Mouse (Mus musculus) heart, embryonic 11.5 days (tissue): ENCODE data around the gene Slirp. TPM values are rescaled to one million over a fixed set of nuclear protein-coding genes. Genes with fewer than 3 reads are reported as not detected.

Source experiments
- ATAC-seq: fragments of 200-750 bp; cut with Nextera tagmentation; replicated peaks from 2 replicates; pipeline ENCODE4 v1.8.0; 2017; ENCODE audit warnings: moderate library complexity; ENCODE audit not compliant: insufficient number of reproducible peaks, low FRiP score, low TSS enrichment
- H3K27ac ChIP-seq: fragments of 300-500 bp; sonication (generic); 2 replicates; pipeline ENCODE4 v1.5.1; 2014; ENCODE audit warnings: mild to moderate bottlenecking, low read depth, low read length
- H3K27me3 ChIP-seq: fragments of 300-500 bp; sonication (generic); 2 replicates; pipeline ENCODE4 v1.6.1; 2014; ENCODE audit warnings: mild to moderate bottlenecking, low read length, mixed read lengths; ENCODE audit not compliant: control insufficient read depth, insufficient read depth
- H3K36me3 ChIP-seq: fragments of 300-500 bp; sonication (generic); 2 replicates; pipeline ENCODE4 v1.6.1; 2014; ENCODE audit warnings: mild to moderate bottlenecking, low read length, moderate library complexity, mixed read lengths; ENCODE audit not compliant: control insufficient read depth, insufficient read depth
- H3K4me1 ChIP-seq: fragments of 300-500 bp; sonication (generic); 2 replicates; pipeline ENCODE4 v1.6.1; 2014; ENCODE audit warnings: low read length; ENCODE audit not compliant: control insufficient read depth, insufficient read depth
- H3K4me2 ChIP-seq: fragments of 300-500 bp; sonication (generic); 2 replicates; pipeline ENCODE4 v1.6.1; 2014; ENCODE audit warnings: mild to moderate bottlenecking, moderate library complexity
- H3K4me3 ChIP-seq: fragments of 300-500 bp; sonication (generic); 2 replicates; pipeline ENCODE4 v1.5.1; 2014; ENCODE audit warnings: low read depth, low read length
- H3K9ac ChIP-seq: fragments of 300-500 bp; sonication (generic); 2 replicates; pipeline ENCODE4 v1.6.1; 2014; ENCODE audit warnings: mild to moderate bottlenecking, low read depth, low read length, moderate library complexity
- H3K9me3 ChIP-seq: fragments of 300-500 bp; sonication (generic); replicated peaks from 2 replicates; pipeline ENCODE4 v1.6.1; 2016; ENCODE audit warnings: low read length; ENCODE audit not compliant: control insufficient read depth
- WGBS: fragments of 180-500 bp; shearing (Covaris S2); extraction: QIAGEN DNeasy Blood & Tissue Kit; methylation state at CpG from one replicate; pipeline ENCODE4 v1.1.7; 2014; ENCODE audit not compliant: insufficient replicate concordance; 5-methylcytosine and 5-hydroxymethylcytosine counted together
- polyA plus RNA-seq: library from polyadenylated mRNA; unstranded; fragments of >200 nt; fragmentation: Nextera tagmentation; extraction: Ambion mirVana; gene quantifications from 2 replicates; pipeline ENCODE4 v1.2.1, GENCODE M21; 2014

Gene Slirp
- polyA plus RNA-seq, 1 experiment from 2014 or later = 291 TPM

DNA sequence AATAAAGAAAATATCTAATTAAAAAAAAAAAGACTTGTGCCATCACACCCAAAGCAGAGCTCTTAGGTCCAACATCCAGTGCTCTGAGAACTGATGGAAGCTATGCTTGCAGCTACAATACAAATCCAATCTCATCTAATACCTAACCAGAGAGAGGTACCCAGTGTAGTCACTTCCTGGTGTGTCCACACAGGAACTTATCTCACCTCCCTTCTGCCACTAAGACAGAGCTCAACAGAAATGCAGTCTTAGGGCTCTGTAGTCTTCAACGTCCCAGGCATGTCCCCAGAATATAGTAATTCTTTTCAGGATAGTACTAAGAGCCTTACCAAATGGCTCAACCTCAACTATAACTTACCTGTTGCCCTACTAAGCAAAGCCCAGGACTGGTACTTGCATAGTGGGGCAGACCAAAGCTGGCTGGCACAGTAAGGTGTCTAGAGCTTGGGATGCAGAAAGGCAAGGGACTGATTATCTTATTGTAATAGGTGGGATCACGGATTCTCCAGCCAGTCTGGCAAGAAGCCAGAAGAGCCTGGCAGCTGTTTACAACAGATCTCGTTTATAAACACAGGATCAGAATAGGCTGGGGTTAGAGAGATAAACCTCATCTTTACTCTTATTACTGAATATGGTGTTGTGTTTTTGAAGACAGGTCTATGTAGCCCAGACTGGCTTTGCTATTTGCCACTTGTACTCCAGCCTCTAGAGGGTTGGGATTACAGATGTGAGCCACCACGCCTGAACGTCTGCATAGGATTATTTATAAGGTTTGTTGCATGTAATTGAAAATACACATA is 21.8 kb upstream of the Slirp start:
- Histone ChIP-seq H3K4me2 (no peak overlapping the region), H3K27ac (no peak overlapping the region), H3K4me3 (no peak overlapping the region), H3K4me1 (0 out of 2 replicates have a peak, but pooled peaks cover 2% of the 10 kb centered on the region), H3K27me3 (no peaks in the 10 kb centered on the region), H3K9ac (no peak overlapping the region), H3K9me3 (no peaks in the 10 kb centered on the region), H3K36me3 (peaks cover 4% of the 10 kb centered on the region; the same call in 1 of the 2 replicates)
- no peak for ATAC-seq
- 71% methylated on average over 5 of the region's 5 CpGs for WGBS

DNA sequence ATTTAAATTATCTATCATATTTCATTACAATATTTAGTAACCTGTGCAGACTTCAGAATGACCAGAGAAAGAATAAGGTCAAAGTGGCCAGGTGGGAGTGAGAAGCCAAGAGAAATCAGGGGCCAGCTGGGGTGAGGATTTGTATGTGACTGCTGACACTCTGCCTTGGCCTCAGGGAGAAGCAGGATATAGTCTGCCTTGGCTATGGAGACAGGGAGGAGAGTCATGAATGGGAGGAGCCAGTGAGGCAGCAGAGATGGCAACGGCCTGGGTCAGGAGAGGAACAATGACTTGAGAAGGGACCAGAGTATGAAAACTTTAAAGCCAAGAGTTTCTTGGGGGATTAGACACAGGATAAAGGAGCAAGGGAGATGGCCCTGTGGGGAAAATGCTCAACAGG is 20.0 kb upstream of the Slirp start:
- Histone ChIP-seq H3K4me3 (no peak overlapping the region), H3K4me1 (0 out of 2 replicates have a peak, but pooled peaks cover 2% of the 10 kb centered on the region), H3K9me3 (no peaks in the 10 kb centered on the region), H3K27ac (no peak overlapping the region), H3K9ac (no peak overlapping the region), H3K27me3 (no peaks in the 10 kb centered on the region), H3K4me2 (no peak overlapping the region), H3K36me3 (peaks cover 19% of the 10 kb centered on the region)
- 52% methylated on average over 1 of the region's 1 CpGs for WGBS
- ATAC-seq = no peak

DNA sequence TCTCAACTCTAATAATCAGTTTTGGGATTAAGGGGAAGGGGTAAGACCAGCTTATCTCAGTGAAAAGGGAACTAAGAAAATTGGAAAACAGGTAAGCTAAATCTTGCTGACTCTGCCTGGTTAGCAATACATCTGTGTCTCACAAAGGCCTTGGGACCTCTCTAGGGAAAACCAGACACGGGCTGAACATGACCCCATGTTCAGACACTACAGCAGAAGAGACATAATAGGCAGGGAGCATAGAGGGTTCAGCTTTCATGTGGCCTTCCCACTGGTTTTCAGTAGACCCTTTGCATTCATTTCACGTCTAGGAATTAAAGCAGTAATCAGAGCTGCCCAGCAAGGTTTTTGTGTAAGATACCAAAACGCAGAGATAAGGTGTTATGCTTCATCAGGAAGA is 19.2 kb upstream of the Slirp start:
- WGBS = 40% methylated on average over 3 of the region's 3 CpGs
- no peak for ATAC-seq
- 0 out of 2 replicates have a peak, but pooled peaks cover 2% of the 10 kb centered on the region for H3K4me1 ChIP-seq
- no peaks in the 10 kb centered on the region for H3K27me3 ChIP-seq
- no peak overlapping the region for H3K4me2 ChIP-seq
- H3K4me3 ChIP-seq = no peak overlapping the region
- no peaks in the 10 kb centered on the region for H3K9me3 ChIP-seq
- peaks cover 27% of the 10 kb centered on the region for H3K36me3 ChIP-seq
- no peak overlapping the region for H3K27ac ChIP-seq
- H3K9ac ChIP-seq = no peak overlapping the region

DNA sequence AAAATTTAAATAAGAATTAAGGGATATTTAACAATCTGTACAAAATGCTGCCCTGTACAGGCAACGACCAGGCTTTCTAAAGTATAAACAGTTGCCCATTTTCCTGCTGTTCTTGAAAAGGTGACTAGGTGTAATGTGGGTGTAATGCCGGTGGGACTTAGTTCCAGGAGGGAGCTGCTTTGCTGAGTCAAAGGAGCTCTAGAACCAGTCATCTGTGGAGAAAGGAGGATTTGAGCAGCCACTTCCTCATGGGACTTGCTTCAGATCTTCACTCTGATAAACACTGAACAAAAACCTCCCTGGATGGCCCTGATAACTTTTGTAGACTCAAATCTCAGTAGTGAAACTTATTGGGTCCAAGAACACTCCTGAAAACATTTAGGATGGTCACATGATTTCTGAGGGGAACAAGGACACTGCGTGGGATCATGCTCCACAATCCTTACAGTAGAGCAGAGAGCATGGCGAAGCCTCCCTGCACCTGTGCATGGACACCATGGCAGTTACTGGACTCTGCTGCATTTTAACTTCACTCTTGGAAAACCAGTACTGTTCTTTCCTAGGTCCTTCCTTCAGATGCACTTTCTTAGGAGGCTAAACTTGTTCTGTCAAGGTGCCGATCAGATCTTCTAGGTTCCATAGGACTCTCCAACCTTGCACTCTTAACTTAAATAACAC is 17.2 kb upstream of the Slirp start:
- H3K36me3 ChIP-seq = peaks cover 41% of the 10 kb centered on the region

DNA sequence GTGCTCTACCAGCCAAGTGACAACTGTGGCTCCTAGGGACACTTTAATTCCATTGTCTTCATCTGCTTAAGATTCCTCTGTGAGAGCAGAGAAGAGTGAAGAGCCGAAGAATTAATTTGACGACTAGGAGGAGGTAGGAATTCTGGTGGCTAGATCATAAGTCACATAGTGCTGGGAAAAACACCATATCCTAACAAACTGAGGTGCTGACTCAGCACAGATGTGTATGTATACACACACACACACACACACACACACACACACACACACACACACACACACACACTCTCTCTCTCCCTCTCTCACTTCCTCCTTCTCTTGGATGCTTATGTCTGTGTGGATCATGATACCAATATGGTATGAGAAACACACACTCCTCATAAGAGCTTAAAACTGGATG is 15.4 kb upstream of the Slirp start:
- Histone ChIP-seq H3K27ac (no peak overlapping the region), H3K36me3 (peaks cover 54% of the 10 kb centered on the region), H3K9me3 (no peaks in the 10 kb centered on the region), H3K4me3 (no peak overlapping the region), H3K4me1 (no peaks in the 10 kb centered on the region), H3K27me3 (no peaks in the 10 kb centered on the region), H3K4me2 (no peak overlapping the region), H3K9ac (no peak overlapping the region)
- WGBS = 91% methylated on average over 2 of the region's 2 CpGs
- no peak for ATAC-seq

More for the DNA sequence above, 17.2 kb upstream of the Slirp start:
- H3K4me2 ChIP-seq = no peak overlapping the region
- H3K9me3 ChIP-seq = no peaks in the 10 kb centered on the region
- no peaks in the 10 kb centered on the region for H3K4me1 ChIP-seq
- WGBS = 91% methylated on average over 5 of the region's 5 CpGs
- H3K27me3 ChIP-seq = no peaks in the 10 kb centered on the region
- ATAC-seq = no peak
- no peak overlapping the region for H3K9ac ChIP-seq
- H3K4me3 ChIP-seq = no peak overlapping the region
- H3K27ac ChIP-seq = no peak overlapping the region

DNA sequence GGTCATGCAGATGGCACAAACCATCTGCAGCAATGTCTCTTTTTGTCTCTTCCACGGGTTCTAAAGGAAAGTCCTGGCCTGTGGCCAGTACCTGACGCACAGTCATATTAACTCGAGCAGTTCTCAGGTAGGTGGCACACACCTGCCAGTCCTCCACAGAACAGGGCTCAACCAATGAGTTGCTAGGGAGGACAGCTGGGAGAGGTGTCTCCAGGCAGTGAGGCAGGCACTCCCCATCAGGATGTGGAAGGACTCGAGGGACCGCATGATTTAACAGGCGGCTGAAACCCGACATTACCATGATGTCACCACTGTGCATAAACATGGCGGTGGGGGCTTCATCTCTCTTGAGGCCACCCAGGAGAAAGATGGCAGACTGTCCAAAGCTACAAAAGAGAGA is 14.8 kb upstream of the Slirp start:
- Histone ChIP-seq H3K27me3 (no peaks in the 10 kb centered on the region), H3K9me3 (no peaks in the 10 kb centered on the region), H3K27ac (no peak overlapping the region), H3K4me1 (no peaks in the 10 kb centered on the region), H3K4me3 (no peak overlapping the region), H3K9ac (no peak overlapping the region), H3K4me2 (no peak overlapping the region), H3K36me3 (peaks cover 55% of the 10 kb centered on the region)
- 87% methylated on average over 8 of the region's 8 CpGs for WGBS
- ATAC-seq = no peak

DNA sequence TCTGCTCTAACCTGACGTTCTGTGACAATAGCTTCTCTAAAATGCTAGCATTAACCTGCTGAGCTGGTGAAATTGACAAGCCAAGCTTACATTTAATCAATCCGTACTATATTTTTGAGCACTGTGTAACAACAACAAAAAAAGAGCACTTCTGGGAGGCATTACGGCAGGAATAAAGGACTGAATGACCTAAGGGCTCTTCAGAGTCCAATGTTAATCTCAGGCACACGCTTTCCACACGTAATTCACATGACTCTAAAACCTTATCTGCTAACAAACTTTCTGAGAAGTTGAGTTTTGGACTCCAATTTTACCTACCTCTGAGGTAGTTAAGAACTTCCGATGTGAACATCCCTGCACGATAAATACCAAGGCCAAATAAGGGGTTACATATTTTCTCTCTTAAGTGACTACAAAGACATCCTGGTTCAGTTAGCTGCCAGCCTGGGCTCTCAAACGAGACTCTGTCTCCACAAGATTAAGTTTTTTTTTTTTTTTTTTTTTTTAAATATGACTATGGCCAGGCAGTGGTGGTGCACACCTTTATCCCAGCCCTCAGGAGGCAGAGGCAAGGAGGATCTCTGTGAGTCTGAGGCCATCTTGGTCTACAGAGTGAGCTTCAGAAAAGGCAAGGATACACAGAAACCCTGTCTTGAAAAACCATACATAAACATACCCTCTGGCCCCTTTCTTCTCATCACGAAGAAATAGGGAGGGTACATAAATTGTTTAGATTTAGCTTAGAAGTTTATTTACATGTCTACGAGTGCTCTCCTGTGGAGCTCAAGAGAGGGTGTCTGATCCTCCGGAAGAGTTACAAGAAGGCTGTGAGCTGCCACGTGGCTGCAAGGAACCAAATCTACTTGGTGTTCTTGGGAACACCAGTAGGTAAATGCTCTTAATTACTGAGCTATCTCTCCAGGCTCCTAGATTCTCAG is 1.2 kb upstream of the Slirp start:
- WGBS = 26% methylated on average over 12 of the region's 12 CpGs
- Histone ChIP-seq H3K4me1 (peaks cover 8% of the 10 kb centered on the region), H3K4me2 (peak overlapping the region; percentile 83), H3K4me3 (peak overlapping the region; percentile 99), H3K27ac (peak overlapping the region; percentile 89; the same call in 1 of the 2 replicates), H3K9ac (peak overlapping the region; percentile 98), H3K36me3 (peaks cover 24% of the 10 kb centered on the region), H3K27me3 (no peaks in the 10 kb centered on the region), H3K9me3 (no peaks in the 10 kb centered on the region)
- no peak for ATAC-seq

DNA sequence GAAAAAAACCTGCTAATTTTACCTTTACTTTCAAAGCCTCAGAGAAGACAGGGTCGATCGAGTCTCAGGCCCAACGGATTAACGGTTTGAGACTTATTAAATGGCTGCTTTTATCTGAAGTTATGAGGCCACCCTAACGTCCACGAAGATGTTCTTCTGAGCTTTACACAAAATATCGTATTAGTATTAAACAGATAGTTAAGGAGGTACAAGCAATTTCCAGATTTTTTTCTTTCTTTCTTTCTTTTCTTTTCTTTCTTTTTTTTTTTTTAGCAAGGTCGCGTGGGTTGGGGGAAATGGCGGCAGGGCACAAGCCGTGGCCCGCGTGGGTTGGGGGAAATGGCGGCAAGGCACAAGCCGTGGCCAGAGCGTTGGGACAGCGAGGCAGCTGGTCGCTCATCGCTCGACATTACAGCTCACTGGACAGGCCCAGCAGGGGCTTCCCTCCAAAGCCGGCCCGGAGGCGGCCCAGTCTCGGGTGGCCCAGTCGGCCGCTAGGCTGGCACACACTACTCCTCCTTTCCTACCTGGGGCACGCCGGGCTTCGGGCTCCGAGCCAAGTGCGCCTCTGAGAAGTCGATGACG is 489 bp upstream of the Slirp start:
- Histone ChIP-seq H3K36me3 (peaks cover 21% of the 10 kb centered on the region), H3K9me3 (no peaks in the 10 kb centered on the region), H3K27ac (peak overlapping the region; percentile 89), H3K4me2 (peak overlapping the region; percentile 83), H3K4me1 (peaks cover 8% of the 10 kb centered on the region), H3K27me3 (no peaks in the 10 kb centered on the region), H3K9ac (peak overlapping the region; percentile 98), H3K4me3 (peak overlapping the region; percentile 99)
- under 1% methylated on average over 33 of the region's 33 CpGs for WGBS
- peak; percentile 69; the same call in 1 of the 2 replicates for ATAC-seq
